ENCODE assay signal across 15 mouse cellular contexts in the genomic region with DNA sequence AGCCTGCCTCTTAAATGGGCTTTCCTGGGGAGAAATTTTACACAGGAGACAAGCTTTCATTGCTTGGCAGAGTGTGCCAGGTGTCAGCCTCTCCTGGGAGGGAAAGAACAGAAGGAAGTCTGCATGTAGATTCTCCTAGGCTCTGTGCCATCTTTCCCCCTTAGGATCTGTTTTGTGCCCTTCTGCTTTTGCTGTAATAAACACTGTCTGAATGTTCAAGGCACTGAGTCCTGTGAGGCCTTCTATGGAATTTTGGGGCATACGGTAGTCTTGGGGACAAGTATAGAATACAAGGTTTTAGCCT.
DNase-seq lines count a peak whose midpoint lies in the region; ATAC-seq lines count a peak whose summit lies in the region.
"Had no signal": no experiment of that assay in that cellular context is flagged by ENCODE, and none has a peak within 500 bp of the region (broad histone marks: within the 10 kb centered on the region; RNA-seq: fewer than 3 reads in every experiment).

No protein-coding gene starts in this region.

- no peak for ATAC-seq in forebrain, embryonic 11.5 days (replicated peaks; ENCODE audit: low FRiP score)
- no peak for ATAC-seq in neural tube, embryonic 13.5 days (ENCODE audit: low read depth)
- ATAC-seq in midbrain, embryonic 14.5 days (ENCODE audit: low FRiP score, low TSS enrichment), result no peak
- ATAC-seq: liver, postnatal 0 days had no signal

- H3K36me3 ChIP-seq in forebrain, embryonic 11.5 days (ENCODE audit: control insufficient read depth, insufficient read depth, low read length), result no peaks in the 10 kb centered on the region
- no peaks in the 10 kb centered on the region for H3K36me3 ChIP-seq in forebrain, embryonic 10.5 days (replicated peaks)
- H3K36me3 ChIP-seq in neural tube, embryonic 13.5 days, result no peaks in the 10 kb centered on the region
- no peaks in the 10 kb centered on the region for H3K36me3 ChIP-seq in midbrain, embryonic 14.5 days (ENCODE audit: control insufficient read depth, insufficient read depth, low read length)
- H3K36me3 ChIP-seq in limb, embryonic 10.5 days, result no peaks in the 10 kb centered on the region
- H3K36me3 ChIP-seq: embryonic facial prominence, embryonic 12.5 days; heart, embryonic 13.5 days had no signal

- 92% methylated on average over 1 of the region's 1 CpGs for WGBS in forebrain, embryonic 11.5 days
- 94% methylated on average over 1 of the region's 1 CpGs for WGBS in forebrain, embryonic 10.5 days
- WGBS in neural tube, embryonic 13.5 days, result 64% methylated on average over 1 of the region's 1 CpGs
- 81% methylated on average over 1 of the region's 1 CpGs for WGBS in midbrain, embryonic 14.5 days
- WGBS in limb, embryonic 10.5 days, result 100% methylated on average over 1 of the region's 1 CpGs

- H3K4me2 ChIP-seq in forebrain, embryonic 11.5 days (ENCODE audit: low read depth, low read length, severe bottlenecking), result no peak overlapping the region
- no peak overlapping the region for H3K4me2 ChIP-seq in neural tube, embryonic 13.5 days
- no peak overlapping the region for H3K4me2 ChIP-seq in midbrain, embryonic 14.5 days (ENCODE audit: low read length)
- H3K4me2 ChIP-seq: embryonic facial prominence, embryonic 12.5 days; heart, embryonic 13.5 days had no signal

- no peaks in the 10 kb centered on the region for H3K9me3 ChIP-seq in forebrain, embryonic 11.5 days (ENCODE audit: control insufficient read depth, low read length)
- H3K9me3 ChIP-seq in forebrain, embryonic 10.5 days, result no peaks in the 10 kb centered on the region
- H3K9me3 ChIP-seq in neural tube, embryonic 13.5 days, result no peaks in the 10 kb centered on the region
- H3K9me3 ChIP-seq in midbrain, embryonic 14.5 days (ENCODE audit: control insufficient read depth, low read length), result no peaks in the 10 kb centered on the region
- H3K9me3 ChIP-seq in limb, embryonic 10.5 days (replicated peaks), result no peaks in the 10 kb centered on the region
- H3K9me3 ChIP-seq: embryonic facial prominence, embryonic 12.5 days; heart, embryonic 13.5 days had no signal

- no peak for DNase-seq in forebrain, embryonic 11.5 days (ENCODE audit: low spot score)
- no peak for DNase-seq in forebrain, embryonic 10.5 days (ENCODE audit: extremely low spot score, low spot score)
- DNase-seq in neural tube, embryonic 10.5 days (ENCODE audit: extremely low spot score, low spot score), result no peak
- DNase-seq in midbrain, embryonic 14.5 days, result peak; percentile 14
- DNase-seq in limb, embryonic 10.5 days (ENCODE audit: low spot score), result no peak
- no peak for DNase-seq in lung, postnatal 14 days
- no peak for DNase-seq in frontal cortex, postnatal 36 days (ENCODE audit: low spot score in 2 of 2)
- DNase-seq: cerebellum, postnatal 36 days; kidney, adult 9 months; liver, postnatal 0 days; lung, postnatal 36 days; spleen, adult 18-20 months had no signal

- no peaks in the 10 kb centered on the region for H3K4me1 ChIP-seq in forebrain, embryonic 11.5 days (replicated peaks; ENCODE audit: control insufficient read depth, insufficient read depth, low read length)
- peaks cover 10% of the 10 kb centered on the region; the same call in 1 of the 2 replicates for H3K4me1 ChIP-seq in forebrain, embryonic 10.5 days
- peaks cover 23% of the 10 kb centered on the region for H3K4me1 ChIP-seq in neural tube, embryonic 13.5 days (replicated peaks)
- peaks cover 9% of the 10 kb centered on the region; the same call in 1 of the 2 replicates for H3K4me1 ChIP-seq in midbrain, embryonic 14.5 days (ENCODE audit: control insufficient read depth, insufficient read depth, low read length)
- H3K4me1 ChIP-seq in limb, embryonic 10.5 days, result no peaks in the 10 kb centered on the region
- H3K4me1 ChIP-seq: embryonic facial prominence, embryonic 12.5 days; heart, embryonic 13.5 days had no signal

- H3K9ac ChIP-seq in forebrain, embryonic 11.5 days (ENCODE audit: low read length), result no peak overlapping the region
- H3K9ac ChIP-seq in neural tube, embryonic 13.5 days, result no peak overlapping the region
- no peak overlapping the region for H3K9ac ChIP-seq in midbrain, embryonic 14.5 days (replicated peaks; ENCODE audit: low read length)
- H3K9ac ChIP-seq: embryonic facial prominence, embryonic 12.5 days; heart, embryonic 13.5 days; liver, postnatal 0 days had no signal

- no peak overlapping the region for H3K4me3 ChIP-seq in forebrain, embryonic 11.5 days (ENCODE audit: low read depth, low read length)
- no peak overlapping the region for H3K4me3 ChIP-seq in forebrain, embryonic 10.5 days
- no peak overlapping the region for H3K4me3 ChIP-seq in neural tube, embryonic 13.5 days
- H3K4me3 ChIP-seq in midbrain, embryonic 14.5 days (replicated peaks; ENCODE audit: low read depth, low read length), result no peak overlapping the region
- H3K4me3 ChIP-seq in limb, embryonic 10.5 days, result no peak overlapping the region
- H3K4me3 ChIP-seq: embryonic facial prominence, embryonic 12.5 days; heart, embryonic 13.5 days had no signal

- peaks cover 2% of the 10 kb centered on the region for H3K27me3 ChIP-seq in forebrain, embryonic 11.5 days (ENCODE audit: control insufficient read depth, insufficient read depth, low read length)
- peaks cover 94% of the 10 kb centered on the region for H3K27me3 ChIP-seq in forebrain, embryonic 10.5 days (ENCODE audit: poor library complexity, severe bottlenecking)
- peaks cover 29% of the 10 kb centered on the region for H3K27me3 ChIP-seq in neural tube, embryonic 13.5 days
- no peaks in the 10 kb centered on the region for H3K27me3 ChIP-seq in midbrain, embryonic 14.5 days (ENCODE audit: control insufficient read depth, insufficient read depth, low read length)
- peaks cover 97% of the 10 kb centered on the region for H3K27me3 ChIP-seq in limb, embryonic 10.5 days (ENCODE audit: low read depth, poor library complexity, severe bottlenecking)

- H3K27ac ChIP-seq in forebrain, embryonic 11.5 days (ENCODE audit: low read depth, low read length), result 0 out of 2 replicates have a peak overlapping the region, but pooled peaks have one; percentile 25
- H3K27ac ChIP-seq in forebrain, embryonic 10.5 days, result no peak overlapping the region
- peak overlapping the region; percentile 65 for H3K27ac ChIP-seq in neural tube, embryonic 13.5 days (replicated peaks)
- H3K27ac ChIP-seq in midbrain, embryonic 14.5 days (replicated peaks; ENCODE audit: low read depth, low read length), result peak overlapping the region; percentile 64
- H3K27ac ChIP-seq in limb, embryonic 10.5 days, result no peak overlapping the region
- H3K27ac ChIP-seq: embryonic facial prominence, embryonic 12.5 days; heart, embryonic 13.5 days had no signal

Comparison
In these comparisons a context has a peak if more than half of its experiments do, and no peak if none do; other contexts are left out.
1. H3K27ac ChIP-seq: peak in forebrain, embryonic 11.5 days (single experiment), neural tube, embryonic 13.5 days (single experiment) and midbrain, embryonic 14.5 days (single experiment); none in forebrain, embryonic 10.5 days (single experiment) and limb, embryonic 10.5 days (single experiment).